Mouse (Mus musculus): Measurements from ENCODE around the gene Zwilch.

The Zwilch gene

GRCm38 (mm10) chr9:64105301-64105700 is 67.6 kb downstream of the Zwilch start:
- no peak for DNase-seq (ENCODE audit: low spot score)

GRCm38 (mm10) chr9:64100442-64100841 is 72.5 kb downstream of the Zwilch start:
- DNase-seq (ENCODE audit: low spot score): peak; percentile 51

- no peak for DNase-seq (ENCODE audit: low spot score)
Measured at GRCm38 (mm10) chr9:64098282-64098681, 74.6 kb downstream of the Zwilch start.

- no peak for DNase-seq (ENCODE audit: low spot score)
Measured at GRCm38 (mm10) chr9:64094083-64094482, 78.8 kb downstream of the Zwilch start.

GRCm38 (mm10) chr9:64089004-64089403 is 83.9 kb downstream of the Zwilch start:
- no peak for DNase-seq (ENCODE audit: low spot score)

- DNase-seq (ENCODE audit: low spot score): no peak
Measured at GRCm38 (mm10) chr9:64088346-64088745, 84.6 kb downstream of the Zwilch start.

- peak; percentile 32 for DNase-seq (ENCODE audit: low spot score)
Measured at GRCm38 (mm10) chr9:64087461-64088235, 85.3 kb downstream of the Zwilch start.
